15 mouse cellular contexts compared by ENCODE assay signal in the genomic region with DNA sequence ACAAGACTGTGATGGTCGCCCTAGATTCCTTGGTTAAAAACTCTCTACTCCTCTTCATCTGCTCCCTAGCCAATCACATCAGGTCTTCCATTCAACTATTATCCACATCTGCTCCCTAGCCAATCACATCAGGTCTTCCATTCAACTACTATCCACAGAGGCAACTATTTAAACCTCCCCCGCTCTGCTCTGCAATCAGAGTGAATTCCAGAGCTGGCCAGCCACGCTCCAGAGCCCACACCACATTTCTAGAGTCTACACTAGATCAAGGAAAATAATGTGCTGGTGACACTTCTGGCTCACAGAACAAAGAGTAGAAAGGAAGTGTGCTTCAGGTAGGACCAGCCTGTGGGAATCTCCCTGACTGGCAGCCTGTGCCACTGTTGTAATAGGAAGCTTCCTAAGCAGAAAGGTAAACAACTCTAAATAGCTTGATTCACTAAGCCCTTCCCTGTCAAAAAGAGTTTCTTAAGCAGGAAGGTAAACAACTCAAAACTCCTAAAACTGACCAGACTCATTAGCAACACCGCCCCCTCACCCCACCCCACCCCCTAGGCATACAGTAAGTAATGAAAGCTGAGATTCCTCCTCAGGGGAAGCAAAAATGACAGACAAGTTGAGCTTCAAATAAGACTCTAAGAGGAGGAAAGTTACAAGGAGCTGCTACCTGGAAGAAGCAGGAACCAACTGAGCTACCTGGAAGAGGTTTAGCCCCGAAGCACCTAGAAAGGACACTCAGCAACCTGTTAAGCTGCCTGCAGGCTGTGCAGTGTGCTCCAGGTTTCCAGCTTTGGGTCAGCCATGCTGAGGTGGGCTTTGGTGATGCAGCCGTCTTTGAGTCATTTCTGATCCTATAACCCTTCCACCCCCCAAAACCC.
A peak's percentile ranks its signal among the peaks of the same experiment; 100 is the strongest.
DNase-seq lines count a peak whose midpoint lies in the region; ATAC-seq and TF ChIP-seq lines count a peak whose summit lies in the region.
"Had no signal": no experiment of that assay in that cellular context is flagged by ENCODE, and none has a peak within 500 bp of the region (broad histone marks: within the 10 kb centered on the region; RNA-seq: fewer than 3 reads in every experiment).

No protein-coding gene starts in this region.

- no peak overlapping the region for H3K9ac ChIP-seq in hindbrain, embryonic 15.5 days
- no peak overlapping the region for H3K9ac ChIP-seq in hindbrain, embryonic 11.5 days (ENCODE audit: low read depth, low read length)
- H3K9ac ChIP-seq in neural tube, embryonic 11.5 days (ENCODE audit: low read length), result no peak overlapping the region
- H3K9ac ChIP-seq in midbrain, postnatal 0 days (replicated peaks; ENCODE audit: low read length, poor library complexity, severe bottlenecking), result no peak overlapping the region
- H3K9ac ChIP-seq: heart, embryonic 15.5 days; limb, embryonic 15.5 days had no signal

- no peaks in the 10 kb centered on the region for H3K27me3 ChIP-seq in hindbrain, embryonic 15.5 days
- H3K27me3 ChIP-seq in hindbrain, embryonic 11.5 days (ENCODE audit: control insufficient read depth, insufficient read depth, low read length), result no peaks in the 10 kb centered on the region
- H3K27me3 ChIP-seq in neural tube, embryonic 11.5 days (ENCODE audit: control insufficient read depth, insufficient read depth, low read length), result no peaks in the 10 kb centered on the region
- no peaks in the 10 kb centered on the region for H3K27me3 ChIP-seq in embryonic facial prominence, embryonic 10.5 days (replicated peaks; ENCODE audit: low read depth, poor library complexity, severe bottlenecking)
- H3K27me3 ChIP-seq in midbrain, postnatal 0 days (ENCODE audit: insufficient read depth, low read length), result no peaks in the 10 kb centered on the region
- H3K27me3 ChIP-seq: heart, embryonic 15.5 days; limb, embryonic 15.5 days had no signal

- no peak for DNase-seq in hindbrain, embryonic 11.5 days (ENCODE audit: low spot score)
- DNase-seq in neural tube, embryonic 11.5 days (ENCODE audit: low spot score), result no peak
- no peak for DNase-seq in neural tube, embryonic 10.5 days (ENCODE audit: extremely low spot score, low spot score)
- peak; percentile 20 for DNase-seq in embryonic facial prominence, embryonic 10.5 days (ENCODE audit: low spot score)
- no peak for DNase-seq in midbrain, postnatal 0 days (ENCODE audit: low spot score)
- no peak for DNase-seq in spleen, postnatal 10 days (ENCODE audit: low spot score in 2 of 2)
- DNase-seq in gastrocnemius, adult 2 months, result no peak
- DNase-seq: adrenal gland, adult 8-10 months; gastrocnemius, postnatal 25 days; thymus, postnatal 25 days had no signal

- H3K9me3 ChIP-seq in hindbrain, embryonic 15.5 days, result no peaks in the 10 kb centered on the region
- H3K9me3 ChIP-seq in hindbrain, embryonic 11.5 days (ENCODE audit: control insufficient read depth, low read length), result no peaks in the 10 kb centered on the region
- H3K9me3 ChIP-seq in neural tube, embryonic 11.5 days (ENCODE audit: control insufficient read depth, low read length), result no peaks in the 10 kb centered on the region
- no peaks in the 10 kb centered on the region for H3K9me3 ChIP-seq in embryonic facial prominence, embryonic 10.5 days
- no peaks in the 10 kb centered on the region for H3K9me3 ChIP-seq in midbrain, postnatal 0 days (ENCODE audit: low read length)
- H3K9me3 ChIP-seq: forebrain, embryonic 10.5 days; heart, embryonic 15.5 days; limb, embryonic 15.5 days had no signal

- peaks cover 4% of the 10 kb centered on the region; the same call in 1 of the 2 replicates for H3K36me3 ChIP-seq in hindbrain, embryonic 15.5 days
- no peaks in the 10 kb centered on the region for H3K36me3 ChIP-seq in hindbrain, embryonic 11.5 days (ENCODE audit: control insufficient read depth, insufficient read depth, low read length)
- no peaks in the 10 kb centered on the region for H3K36me3 ChIP-seq in neural tube, embryonic 11.5 days (ENCODE audit: control insufficient read depth, insufficient read depth, low read length)
- H3K36me3 ChIP-seq in embryonic facial prominence, embryonic 10.5 days (replicated peaks), result no peaks in the 10 kb centered on the region
- H3K36me3 ChIP-seq in midbrain, postnatal 0 days (ENCODE audit: insufficient read depth, low read length), result peaks cover 8% of the 10 kb centered on the region; the same call in 1 of the 2 replicates
- H3K36me3 ChIP-seq: heart, embryonic 15.5 days; limb, embryonic 15.5 days had no signal

- peak; percentile 31; the same call in 1 of the 2 replicates for ATAC-seq in hindbrain, embryonic 15.5 days (ENCODE audit: low FRiP score, low read depth)
- ATAC-seq in hindbrain, embryonic 11.5 days (ENCODE audit: low FRiP score), result no peak
- 0 out of 2 replicates have a peak, but pooled peaks have one; percentile 22 for ATAC-seq in neural tube, embryonic 11.5 days (ENCODE audit: insufficient read depth, low FRiP score, low TSS enrichment)
- ATAC-seq in midbrain, postnatal 0 days (ENCODE audit: low FRiP score), result 0 out of 2 replicates have a peak, but pooled peaks have one; percentile 38
- ATAC-seq: hindbrain, postnatal 0 days had no signal

- H3K27ac ChIP-seq in hindbrain, embryonic 15.5 days (replicated peaks), result no peak overlapping the region
- no peak overlapping the region for H3K27ac ChIP-seq in hindbrain, embryonic 11.5 days (ENCODE audit: low read depth, low read length)
- no peak overlapping the region for H3K27ac ChIP-seq in neural tube, embryonic 11.5 days (ENCODE audit: low read depth, low read length)
- no peak overlapping the region for H3K27ac ChIP-seq in embryonic facial prominence, embryonic 10.5 days (replicated peaks)
- H3K27ac ChIP-seq in midbrain, postnatal 0 days (ENCODE audit: low read depth, low read length), result no peak overlapping the region
- no peak overlapping the region for H3K27ac ChIP-seq in gastrocnemius, adult 2 months
- H3K27ac ChIP-seq: forebrain, embryonic 10.5 days; heart, embryonic 15.5 days; hindbrain, postnatal 0 days; limb, embryonic 15.5 days had no signal

- intact Hi-C loops in gastrocnemius, adult 2 months (cut with DNase I), result no loop called here

- H3K4me1 ChIP-seq in hindbrain, embryonic 15.5 days (replicated peaks), result no peaks in the 10 kb centered on the region
- H3K4me1 ChIP-seq in hindbrain, embryonic 11.5 days (replicated peaks; ENCODE audit: control insufficient read depth, insufficient read depth, low read length), result no peaks in the 10 kb centered on the region
- no peaks in the 10 kb centered on the region for H3K4me1 ChIP-seq in neural tube, embryonic 11.5 days (ENCODE audit: control insufficient read depth, insufficient read depth, low read length)
- peaks cover 6% of the 10 kb centered on the region; the same call in 1 of the 2 replicates for H3K4me1 ChIP-seq in embryonic facial prominence, embryonic 10.5 days
- no peaks in the 10 kb centered on the region for H3K4me1 ChIP-seq in midbrain, postnatal 0 days (ENCODE audit: insufficient read depth, low read length)
- H3K4me1 ChIP-seq: forebrain, embryonic 10.5 days; heart, embryonic 15.5 days; limb, embryonic 15.5 days had no signal

- H3K4me3 ChIP-seq in hindbrain, embryonic 15.5 days, result no peak overlapping the region
- no peak overlapping the region for H3K4me3 ChIP-seq in hindbrain, embryonic 11.5 days (ENCODE audit: low read depth, low read length)
- no peak overlapping the region for H3K4me3 ChIP-seq in neural tube, embryonic 11.5 days (ENCODE audit: low read depth, low read length)
- no peak overlapping the region for H3K4me3 ChIP-seq in embryonic facial prominence, embryonic 10.5 days
- H3K4me3 ChIP-seq in midbrain, postnatal 0 days (ENCODE audit: low read depth, low read length), result no peak overlapping the region
- no peak overlapping the region for H3K4me3 ChIP-seq in gastrocnemius, adult 2 months
- H3K4me3 ChIP-seq: forebrain, embryonic 10.5 days; heart, embryonic 15.5 days; limb, embryonic 15.5 days had no signal

- TF ChIP-seq CTCF in midbrain, postnatal 0 days (IDR thresholded peaks at IDR 0.05), result no peak
- no peak for TF ChIP-seq CTCF in gastrocnemius, adult 2 months (IDR thresholded peaks at IDR 0.05)

- no peak overlapping the region for H3K4me2 ChIP-seq in hindbrain, embryonic 15.5 days
- no peak overlapping the region for H3K4me2 ChIP-seq in hindbrain, embryonic 11.5 days (replicated peaks; ENCODE audit: low read depth, low read length)
- H3K4me2 ChIP-seq in neural tube, embryonic 11.5 days (ENCODE audit: low read depth), result no peak overlapping the region
- no peak overlapping the region for H3K4me2 ChIP-seq in midbrain, postnatal 0 days (ENCODE audit: low read depth, low read length, poor library complexity, severe bottlenecking)
- H3K4me2 ChIP-seq: heart, embryonic 15.5 days; limb, embryonic 15.5 days had no signal

- 72% methylated on average over 6 of the region's 6 CpGs for WGBS in hindbrain, embryonic 15.5 days
- WGBS in hindbrain, embryonic 11.5 days, result 65% methylated on average over 6 of the region's 6 CpGs
- WGBS in neural tube, embryonic 11.5 days, result 69% methylated on average over 6 of the region's 6 CpGs
- 58% methylated on average over 6 of the region's 6 CpGs for WGBS in embryonic facial prominence, embryonic 10.5 days
- WGBS in midbrain, postnatal 0 days, result 62% methylated on average over 6 of the region's 6 CpGs
